Mouse (Mus musculus) thymus, postnatal 36 days (tissue): ENCODE data around the gene Cav1.
A peak's percentile ranks its signal among the peaks of the same experiment; 100 is the strongest.

Source experiments
- DNase-seq, 2 experiments: peaks; one replicate each; pipeline ENCODE4 v3.0.0; 2022; ENCODE audit warnings: mixed read lengths in 2 of 2

Cav1 gene

DNA sequence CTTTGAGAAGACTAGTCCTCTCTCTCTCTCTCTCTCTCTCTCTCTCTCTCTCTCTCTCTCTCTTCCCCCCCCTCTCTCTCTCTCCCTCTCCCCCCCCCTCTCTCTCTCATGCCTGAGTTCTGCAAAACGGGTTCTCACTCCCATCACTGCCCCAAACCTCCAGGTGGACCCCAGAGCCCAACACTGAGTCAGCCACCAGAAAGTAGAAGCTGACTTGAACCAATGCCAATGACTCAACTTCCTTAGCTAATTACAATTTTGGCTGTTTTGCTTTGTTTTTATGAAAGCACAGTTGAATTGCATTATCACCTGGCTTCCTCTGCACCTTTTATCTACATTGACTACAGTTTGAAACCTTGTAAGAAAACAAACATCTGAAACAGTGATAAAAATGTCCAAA is 11.8 kb downstream of the Cav1 start:
- no peak for DNase-seq

DNA sequence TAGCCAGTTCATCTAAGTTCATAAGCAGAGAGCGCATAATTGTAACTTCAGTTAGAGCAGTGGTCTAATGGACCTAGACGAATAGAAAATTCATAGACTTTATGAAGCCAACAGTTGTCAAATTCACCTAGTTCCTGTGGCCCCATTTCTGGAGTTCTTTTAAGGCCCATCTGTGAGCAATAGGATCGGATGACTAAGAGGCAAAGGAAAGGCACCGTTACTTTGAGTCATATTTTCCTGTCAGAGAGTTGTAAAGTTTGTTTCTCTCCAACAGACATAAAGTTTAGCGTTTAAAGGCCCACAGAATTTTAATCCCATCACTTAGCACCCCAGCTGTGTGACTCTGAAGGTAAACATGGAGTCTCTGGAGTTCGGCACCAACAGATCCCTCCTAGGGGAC is 15.8 kb downstream of the Cav1 start:
- DNase-seq: no peak

DNA sequence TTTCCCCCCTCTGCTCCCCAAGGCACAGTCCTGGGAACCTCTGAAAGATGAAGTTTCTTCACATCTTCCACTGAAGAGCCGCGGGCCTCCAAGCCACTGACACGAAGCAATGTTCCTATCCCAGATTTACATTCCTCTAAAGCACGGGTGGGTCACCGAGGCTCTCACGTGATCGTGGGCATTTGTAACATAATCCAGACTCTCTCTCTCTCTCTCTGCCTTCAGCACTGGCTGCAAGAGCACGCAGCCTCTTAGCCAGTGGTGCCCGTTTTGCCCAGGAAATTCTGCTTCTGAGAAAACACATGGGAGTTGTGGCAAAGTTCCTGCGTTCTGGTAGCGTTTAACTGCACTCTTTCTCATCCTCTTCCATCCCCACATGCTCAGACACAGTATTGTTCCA is 21.1 kb downstream of the Cav1 start:
- no peak for DNase-seq

DNA sequence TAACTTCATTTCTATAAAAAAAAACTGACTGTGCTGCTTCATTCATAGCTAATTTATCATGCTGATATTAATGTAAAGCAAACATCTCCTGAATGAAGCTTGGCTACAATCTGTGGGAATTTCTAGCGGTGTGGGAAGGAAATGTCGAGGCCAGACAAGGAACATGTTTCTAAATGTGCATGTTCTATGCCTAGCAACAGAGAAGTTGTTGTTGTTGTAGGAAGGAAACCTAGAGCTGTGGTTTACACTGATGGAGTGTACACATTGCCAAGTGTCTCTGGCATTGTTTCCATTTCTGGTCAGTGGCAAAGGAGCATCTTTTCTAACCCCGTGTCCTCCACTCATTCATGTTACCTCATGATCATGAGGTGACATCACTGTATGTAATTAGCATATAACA is 23.7 kb downstream of the Cav1 start:
- DNase-seq: no peak

DNA sequence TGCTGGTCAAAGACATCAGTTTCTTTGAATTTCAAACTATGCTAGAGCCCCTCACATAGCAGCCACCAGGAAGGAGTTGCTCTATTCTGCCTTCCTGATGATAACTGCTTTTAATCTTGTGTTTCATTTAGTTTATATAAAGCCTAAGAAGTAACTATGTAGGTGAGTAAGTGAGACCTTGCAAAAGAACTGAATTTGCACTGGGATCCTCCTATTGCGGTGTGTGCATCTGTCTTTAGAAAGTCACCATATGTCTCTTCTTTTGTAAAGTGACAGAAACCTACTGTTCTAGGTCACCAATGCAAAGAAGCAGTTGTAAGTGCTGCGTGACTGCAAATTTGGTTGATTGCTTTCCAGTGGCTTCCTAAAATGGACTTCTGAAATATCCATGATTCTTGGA is 31.6 kb downstream of the Cav1 start:
- DNase-seq: no peak

DNA sequence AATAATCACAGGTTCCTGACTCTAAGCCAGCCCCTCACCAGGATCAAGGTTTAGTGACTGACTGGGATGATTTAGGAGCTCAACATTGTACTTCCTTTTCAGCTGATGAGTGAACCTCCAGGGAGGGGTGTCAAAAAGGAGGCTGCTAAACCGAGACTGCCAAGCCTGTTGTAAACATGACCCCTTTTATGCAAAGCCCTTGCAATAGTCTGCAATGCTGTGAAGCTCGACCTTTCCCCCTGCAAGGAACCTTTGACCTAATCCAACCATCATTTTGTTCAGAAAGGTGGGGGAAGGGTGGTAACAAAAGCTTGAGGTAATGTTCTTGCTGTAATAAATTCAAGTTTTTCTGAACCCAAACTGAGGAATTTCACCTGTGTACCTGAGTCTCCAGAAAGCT is 34.3 kb downstream of the Cav1 start:
- no peak for DNase-seq

DNA sequence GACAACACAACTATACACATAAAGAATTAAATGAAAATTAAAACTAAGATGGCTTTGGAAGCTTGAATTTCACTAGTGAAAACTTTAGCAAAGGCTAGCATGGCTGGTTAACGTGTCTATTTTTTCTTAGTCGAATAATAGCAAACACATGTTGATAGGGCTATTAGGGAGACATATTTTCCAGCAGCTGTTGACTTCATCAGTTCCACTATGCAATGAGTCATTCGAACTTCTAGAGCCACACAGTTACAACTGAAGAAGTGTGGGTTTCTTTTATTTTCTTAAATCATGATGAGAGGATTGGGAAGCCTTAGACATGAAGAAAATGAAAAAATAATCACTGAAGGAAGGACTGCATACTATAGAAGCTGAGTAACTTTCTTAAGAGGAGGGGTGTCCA is 41.9 kb downstream of the Cav1 start:
- no peak for DNase-seq

DNA sequence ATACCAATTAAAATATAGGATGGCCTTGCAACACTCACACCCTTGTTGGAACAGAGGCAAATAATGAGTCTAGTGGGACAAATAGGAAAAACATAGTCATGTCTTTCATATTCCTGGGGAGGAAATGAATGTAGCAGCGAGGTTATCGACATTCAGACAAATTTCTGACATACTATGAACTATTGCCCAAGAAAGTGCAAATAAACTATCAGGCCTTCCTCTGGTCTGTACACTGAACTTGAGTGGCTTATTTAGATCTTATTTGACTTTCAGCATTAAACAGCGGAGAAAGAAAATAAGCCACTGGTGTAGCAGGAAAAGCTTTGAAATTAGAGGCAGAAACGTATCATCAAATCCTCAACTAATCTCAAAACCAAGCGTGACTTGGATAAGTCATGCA is 44.7 kb downstream of the Cav1 start:
- no peak for DNase-seq

DNA sequence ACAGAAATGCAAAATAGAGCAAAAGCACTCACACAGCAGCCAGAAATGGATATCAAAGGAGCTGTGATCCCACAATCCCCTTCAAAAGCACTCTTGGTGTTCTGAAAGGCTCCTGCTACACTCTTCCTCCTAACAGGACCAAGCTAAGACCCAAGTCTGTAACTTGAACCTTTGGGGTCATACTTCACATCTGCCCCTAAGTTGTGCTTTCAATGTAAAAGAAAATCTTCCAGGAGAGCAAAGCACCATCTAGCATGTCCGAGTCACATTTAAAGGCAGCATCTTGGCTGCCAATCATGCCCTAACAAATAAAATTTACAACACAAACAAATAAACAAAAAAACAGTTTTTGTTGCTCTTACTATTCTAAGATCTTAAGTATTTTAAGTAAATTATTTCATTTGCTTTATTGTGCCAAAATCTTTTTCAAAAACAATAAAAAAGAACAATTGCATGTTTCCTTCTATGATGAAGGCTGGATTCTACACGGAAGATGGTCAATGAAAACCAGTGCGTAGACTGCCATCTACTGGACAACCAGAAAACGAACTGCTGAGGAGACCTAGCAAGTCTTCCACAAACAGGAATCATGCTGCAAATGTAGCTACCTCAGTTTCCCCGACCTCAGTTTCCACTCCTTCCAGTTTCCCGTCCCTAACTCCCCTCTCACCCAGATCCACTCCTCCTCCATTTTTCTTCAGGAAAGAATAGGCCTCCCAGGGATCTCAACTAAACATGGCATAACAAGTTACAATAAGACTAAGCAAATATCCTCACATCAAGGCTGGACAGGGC is 53.0 kb downstream of the Cav1 start:
- DNase-seq: peak; percentile 2

DNA sequence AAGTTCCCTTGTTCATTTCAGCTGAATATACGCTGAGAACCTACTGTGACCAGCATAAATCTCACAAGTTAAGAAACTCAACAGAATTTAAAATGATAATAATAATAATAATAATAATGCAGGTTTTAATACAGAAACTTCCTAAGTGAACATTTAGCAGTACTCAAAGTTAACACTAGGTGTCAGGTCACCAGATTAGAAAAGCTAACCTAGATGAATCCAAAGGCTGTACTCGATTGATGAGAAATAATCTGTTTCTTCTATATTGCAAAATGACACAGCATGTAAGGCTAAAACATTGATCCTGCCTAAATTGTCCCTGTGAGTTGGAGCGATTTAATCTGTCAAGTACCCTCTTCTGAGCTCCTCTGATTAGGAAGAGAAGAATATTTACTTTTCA is 56.6 kb downstream of the Cav1 start:
- no peak for DNase-seq

DNA sequence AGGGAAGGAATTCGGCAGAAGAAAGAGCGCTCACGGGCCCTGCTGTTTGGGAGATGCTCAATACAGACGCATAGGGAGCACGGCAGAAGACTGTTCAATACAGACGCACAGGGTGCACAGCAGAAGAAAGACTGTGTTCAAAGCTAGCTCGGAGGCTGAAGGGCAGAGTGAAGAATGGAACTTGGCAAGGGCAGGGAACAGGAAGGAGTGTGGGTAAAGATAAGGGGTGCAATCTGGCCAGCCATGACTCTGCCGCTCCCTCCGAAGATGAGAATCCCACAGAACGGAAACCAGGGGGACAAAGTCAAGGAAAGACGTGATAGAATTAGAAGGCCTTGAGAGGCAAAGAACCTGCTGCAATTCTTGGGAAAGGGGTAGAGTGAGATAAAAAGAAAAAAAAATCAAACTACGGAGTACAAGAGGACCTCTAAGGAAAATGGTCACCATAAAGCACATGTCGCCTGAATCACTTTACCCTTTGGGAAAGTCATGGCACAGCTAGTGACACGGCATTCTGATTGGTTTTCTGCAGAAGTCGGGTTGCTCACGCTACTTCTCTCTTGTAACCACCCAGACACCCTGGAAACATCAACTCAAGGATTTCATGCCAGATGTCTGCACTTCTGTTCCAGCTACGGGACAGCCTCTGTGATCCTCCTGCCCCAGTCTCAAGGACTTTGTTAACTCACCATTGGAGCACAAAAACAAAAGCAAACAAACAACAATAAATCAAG is 57.5 kb downstream of the Cav1 start:
- DNase-seq: no peak

DNA sequence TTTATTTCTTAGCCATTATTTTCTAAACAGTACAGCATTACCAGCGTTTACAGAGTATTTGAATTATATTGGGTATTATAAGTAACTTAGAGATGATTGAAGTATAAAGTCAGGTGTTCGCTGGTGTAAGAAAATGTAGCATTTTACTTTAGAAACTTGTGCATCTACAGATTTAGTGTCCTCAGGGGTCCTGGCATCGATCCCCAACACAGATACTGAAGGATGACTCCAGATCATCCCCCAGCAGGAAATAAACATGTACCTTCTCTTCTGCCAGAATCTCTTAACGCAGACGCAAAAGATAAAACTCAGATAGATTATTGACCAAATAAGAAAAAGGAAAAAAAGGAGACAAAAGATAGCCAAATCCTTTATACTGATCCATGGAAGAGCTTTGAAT is 68.2 kb downstream of the Cav1 start:
- DNase-seq: no peak

DNA sequence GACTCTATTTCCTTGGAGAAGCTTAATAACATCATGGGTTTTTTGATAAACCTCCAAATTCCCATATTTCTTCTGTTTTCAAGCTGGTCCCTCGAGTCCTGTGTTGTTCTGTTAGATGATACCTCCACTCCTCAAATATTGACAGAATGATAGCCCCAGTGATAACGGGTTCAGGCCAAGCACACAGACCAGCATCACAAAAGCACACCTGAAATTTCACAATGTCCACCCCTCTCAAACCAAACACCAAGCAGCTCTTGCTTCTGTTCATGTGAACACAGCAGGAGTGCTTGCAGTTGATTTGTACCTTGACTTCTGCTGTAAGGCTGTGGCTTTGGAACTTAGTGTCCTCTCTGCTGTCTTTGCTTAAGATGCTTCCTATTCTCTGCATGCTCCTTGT is 71.2 kb downstream of the Cav1 start:
- DNase-seq: no peak

DNA sequence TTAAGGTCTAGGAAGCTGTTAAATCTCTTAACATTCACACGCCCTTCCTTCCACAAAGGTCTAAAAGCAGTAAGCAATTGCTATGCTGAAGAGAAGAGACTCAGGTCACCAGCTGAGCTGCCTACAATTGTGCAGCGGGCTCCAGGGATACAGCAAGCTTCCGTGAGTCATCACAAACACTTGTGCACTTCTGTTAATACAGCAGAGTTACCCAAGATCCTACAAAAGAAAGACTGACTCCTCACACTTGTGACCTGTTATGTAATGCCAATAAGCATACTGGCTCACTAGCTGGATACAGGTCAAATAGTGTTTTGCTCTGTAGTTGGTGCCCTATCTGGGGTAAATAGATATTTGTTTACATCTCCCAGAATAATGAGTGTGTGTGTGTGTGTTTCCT is 74.0 kb downstream of the Cav1 start:
- no peak for DNase-seq

DNA sequence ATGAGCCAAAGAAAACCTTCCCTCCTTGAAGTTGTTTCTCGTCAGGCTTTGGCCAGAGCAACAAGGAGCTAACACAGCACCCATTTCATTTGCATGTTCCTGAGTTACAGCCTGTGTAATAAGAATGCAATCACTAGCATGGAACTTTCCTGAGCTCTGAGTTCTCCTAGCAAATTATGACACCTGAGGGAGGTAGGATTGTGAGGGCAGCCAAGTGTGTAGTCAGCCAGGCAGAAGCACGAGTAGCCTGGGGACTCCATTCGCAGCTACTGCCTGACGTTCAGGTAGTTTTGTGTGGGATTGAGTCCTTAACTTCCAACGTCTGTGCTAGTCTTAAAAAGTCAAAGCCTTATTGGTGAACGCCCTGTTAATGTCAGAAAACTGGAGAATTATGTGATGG is 75.6 kb downstream of the Cav1 start:
- no peak for DNase-seq

DNA sequence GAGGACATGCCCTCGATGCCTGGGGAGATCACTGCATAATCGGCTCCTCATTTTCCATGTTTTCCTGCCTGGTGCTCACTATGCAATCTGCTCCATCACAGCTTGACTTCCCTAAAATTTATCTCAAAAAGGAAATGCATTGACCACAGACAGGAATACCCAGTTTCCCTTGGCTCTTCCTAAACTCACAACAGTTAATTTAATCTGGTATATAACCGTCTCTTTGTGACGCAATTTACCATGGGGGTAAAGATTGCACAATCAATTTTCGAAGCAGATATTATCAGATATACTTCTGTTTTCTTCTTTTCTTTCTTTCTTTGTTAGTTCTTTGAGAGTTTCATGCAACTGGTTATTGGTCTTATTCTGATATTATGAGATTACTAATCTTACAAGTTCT is 79.4 kb downstream of the Cav1 start:
- no peak for DNase-seq

DNA sequence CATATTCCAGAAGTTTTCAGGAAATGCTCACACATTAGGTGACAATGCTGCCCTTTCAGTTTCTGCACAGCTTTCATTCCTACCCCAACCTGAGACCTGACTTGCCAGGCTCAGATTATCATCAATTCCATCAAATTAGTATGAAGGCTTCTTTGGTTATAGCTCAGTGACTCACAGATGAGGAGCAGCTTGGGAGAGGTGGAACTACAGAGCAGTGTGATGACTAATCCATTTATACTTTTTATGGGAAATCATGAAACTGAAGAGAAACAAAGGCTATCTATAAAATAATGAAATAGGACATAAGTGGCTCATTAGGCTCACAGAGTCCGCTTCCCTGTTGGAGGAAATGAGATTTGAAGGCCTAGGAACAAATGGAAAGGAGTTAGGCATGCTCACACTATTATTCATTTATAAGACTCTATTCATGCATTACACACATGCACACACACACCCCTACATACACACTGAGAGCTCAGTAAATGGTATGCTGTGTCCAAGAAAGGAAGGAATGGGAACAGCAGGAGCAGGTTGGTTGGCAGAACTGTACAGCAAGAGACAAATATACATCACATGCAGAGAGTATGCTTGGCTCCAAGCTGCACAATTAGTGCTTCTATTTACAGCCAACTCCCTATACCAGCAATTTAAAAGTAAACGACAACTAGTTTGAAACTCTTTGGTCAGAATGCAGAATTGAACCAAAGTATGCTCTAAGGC is 82.0 kb downstream of the Cav1 start:
- DNase-seq: no peak
